Mouse (Mus musculus) G1E-ER4 (cell line): Measurements from ENCODE around the gene Gon4l. TPM values are rescaled to one million over a fixed set of nuclear protein-coding genes. Genes with fewer than 3 reads are reported as not detected.

Source experiments
- GATA1 ChIP-seq: IDR thresholded peaks from one replicate; pipeline ENCODE4 v1.8.0; 2012; ENCODE audit warnings: low read length, inconsistent platforms
- polyA plus RNA-seq: library from polyadenylated mRNA; stranded (reverse); fragments of >175 nt; gene quantifications from 2 replicates; pipeline ENCODE4 v1.2.3, GENCODE M21; 2012

Gon4l gene
- polyA plus RNA-seq, 1 experiment: 13.0 TPM

GRCm38 (mm10) chr3:88921411-88921810 lies 86.4 kb downstream of the Gon4l start:
- TF ChIP-seq GATA1: no peak

GRCm38 (mm10) chr3:88923989-88924591 lies 89.1 kb downstream of the Gon4l start:
- TF ChIP-seq GATA1: no peak

- TF ChIP-seq GATA1: no peak
Observed at GRCm38 (mm10) chr3:88925651-88926050, 90.6 kb downstream of the Gon4l start.

GRCm38 (mm10) chr3:88929501-88929900 lies 94.5 kb downstream of the Gon4l start:
- TF ChIP-seq GATA1: no peak

GRCm38 (mm10) chr3:88939071-88939470 lies 104.0 kb downstream of the Gon4l start:
- TF ChIP-seq GATA1: no peak

- no peak for TF ChIP-seq GATA1
Observed at GRCm38 (mm10) chr3:88939749-88940148, 104.7 kb downstream of the Gon4l start.

- no peak for TF ChIP-seq GATA1
Observed at GRCm38 (mm10) chr3:88942316-88942880, 107.4 kb downstream of the Gon4l start.

- TF ChIP-seq GATA1: no peak
Observed at GRCm38 (mm10) chr3:88944109-88944508, 109.1 kb downstream of the Gon4l start.

- no peak for TF ChIP-seq GATA1
Observed at GRCm38 (mm10) chr3:88949786-88950575, 115.0 kb downstream of the Gon4l start.

GRCm38 (mm10) chr3:88950576-88951326 lies 115.7 kb downstream of the Gon4l start, which contains the start of the genes Ash1l and Dap3:
Ash1l (plus strand) TSS chr3:88950622.
Dap3 (minus strand) TSS chr3:88951181.
- no peak for TF ChIP-seq GATA1

- TF ChIP-seq GATA1: no peak
Observed at GRCm38 (mm10) chr3:88951327-88951800, 116.3 kb downstream of the Gon4l start.

- no peak for TF ChIP-seq GATA1
Observed at GRCm38 (mm10) chr3:88953246-88953645, 118.2 kb downstream of the Gon4l start.

GRCm38 (mm10) chr3:88953736-88954135 lies 118.7 kb downstream of the Gon4l start:
- no peak for TF ChIP-seq GATA1

Other genes with a start within 250 kb of the Gon4l start
- gene Arhgef2, start 229.3 kb upstream of the Gon4l start, polyA plus RNA-seq: 188 and 221 TPM in 2 replicates
- gene Rxfp4, start 182.1 kb upstream of the Gon4l start, polyA plus RNA-seq: not detected in 2 replicates
- gene Khdc4, start 149.4 kb upstream of the Gon4l start, polyA plus RNA-seq: 19.0 and 21.7 TPM in 2 replicates
- 15.4 and 30.2 TPM in 2 replicates for gene Rit1, start 118.4 kb upstream of the Gon4l start, polyA plus RNA-seq
- 0.16 and 0.17 TPM in 2 replicates for gene Syt11, start 60.1 kb upstream of the Gon4l start, polyA plus RNA-seq
- 52.4 and 55.3 TPM in 2 replicates for gene Msto1, start 78.8 kb downstream of the Gon4l start, polyA plus RNA-seq
- gene Ash1l, start 115.4 kb downstream of the Gon4l start, polyA plus RNA-seq: 3.6 and 3.8 TPM in 2 replicates
- gene Dap3, start 116.0 kb downstream of the Gon4l start, polyA plus RNA-seq: 68.5 and 160 TPM in 2 replicates